Mouse (Mus musculus): ENCODE data around the gene Shisa8.

- TF ChIP-seq GATA1 (IDR thresholded peaks at IDR 0.05; ENCODE audit: borderline replicate concordance, low read length) (no peak), FLI1 (IDR thresholded peaks at IDR 0.05; ENCODE audit: low read length) (no peak)
These were observed 17.0 kb upstream of the Shisa8 start for GRCm38 (mm10) chr15:82229542-82230045.

All from megakaryocyte, embryonic 14.5 days (primary cell).